Mouse (Mus musculus) left cerebral cortex, postnatal 10 days (tissue): ENCODE measurements around the gene Srarp. TPM values are rescaled to one million over a fixed set of nuclear protein-coding genes. Genes with fewer than 3 reads are reported as not detected.

Experiments
- DNase-seq, 2 experiments: peaks; one replicate each; pipeline ENCODE4 v3.0.0; 2021 to 2022; ENCODE audit warnings: low spot score in 2 of 2, mixed read lengths in 1 of 2; ENCODE audit errors: extremely low spot score in 1 of 2
- intact Hi-C: fragments of 180-260 bp; cut with DNase I; formaldehyde crosslinking; loops from one replicate; pipeline ENCODE4 v1.15.1; 2025
- total RNA-seq, 2 experiments: library from RNA; stranded (reverse); gene quantifications; 2 replicates each; pipeline ENCODE4 v1.2.3; 2021

Srarp gene
- total RNA-seq, 2 experiments from 2014 or later = 2.5 to 3.5 TPM

GRCm38 (mm10) chr4:141405314-141405622 lies 30.6 kb downstream of the Srarp start:
- intact Hi-C loops = no loop called here
- no peak for DNase-seq

- intact Hi-C loops = no loop called here
- peak; percentile 85 to 88 for DNase-seq
Observed at GRCm38 (mm10) chr4:141404518-141405313, 31.2 kb downstream of the Srarp start.

GRCm38 (mm10) chr4:141400171-141400570 lies 35.7 kb downstream of the Srarp start:
- DNase-seq = no peak
- intact Hi-C loops = no loop called here

- intact Hi-C loops = no loop called here
- DNase-seq = no peak
Observed at GRCm38 (mm10) chr4:141398545-141398944, 37.4 kb downstream of the Srarp start, which contains the start of gene Clcnka. TSS of gene Clcnka (minus strand) at chr4:141398724.

- DNase-seq = no peak
- intact Hi-C loops = no loop called here
Observed at GRCm38 (mm10) chr4:141397861-141398260, 38.0 kb downstream of the Srarp start.

GRCm38 (mm10) chr4:141394751-141395150 lies 41.2 kb downstream of the Srarp start:
- DNase-seq = no peak
- intact Hi-C loops = no loop called here

GRCm38 (mm10) chr4:141391293-141391692 lies 44.6 kb downstream of the Srarp start:
- intact Hi-C loops = no loop called here
- DNase-seq = no peak

GRCm38 (mm10) chr4:141389366-141390150 lies 46.3 kb downstream of the Srarp start:
- DNase-seq = no peak

GRCm38 (mm10) chr4:141387933-141388332 lies 48.0 kb downstream of the Srarp start:
- intact Hi-C loops = loop anchor here (5.0 kb wide), 2 partner anchors 189 to 459 kb away; partner anchors contain the start of gene Ctrc
- DNase-seq = no peak

More at GRCm38 (mm10) chr4:141389366-141390150, 46.3 kb downstream of the Srarp start:
- intact Hi-C loops = loop anchor here (5.0 kb wide), 2 partner anchors 188 to 458 kb away; partner anchors contain the start of gene Ctrc

- DNase-seq = peak in 1 of 2 experiments; percentile 57
- intact Hi-C loops = loop anchor here (5.0 kb wide), 2 partner anchors 190 to 460 kb away; partner anchors contain the start of gene Ctrc
Observed at GRCm38 (mm10) chr4:141387093-141387784, 48.7 kb downstream of the Srarp start.

GRCm38 (mm10) chr4:141386150-141386549 lies 49.8 kb downstream of the Srarp start:
- intact Hi-C loops = loop anchor here (5.0 kb wide), 2 partner anchors 191 to 461 kb away; partner anchors contain the start of gene Ctrc
- DNase-seq = no peak

GRCm38 (mm10) chr4:141385275-141385674 lies 50.6 kb downstream of the Srarp start:
- intact Hi-C loops = loop anchor here (5.0 kb wide), 2 partner anchors 192 to 462 kb away; partner anchors contain the start of gene Ctrc
- no peak for DNase-seq

Other genes starting within 250 kb of the Srarp start
- gene Rsg1, start 222.1 kb downstream of the Srarp start, total RNA-seq = 1 to 10 TPM; 3.5 to 5.0 TPM
- 1 to 10 TPM; 4.2 to 5.9 TPM for gene Arhgef19, start 196.6 kb downstream of the Srarp start, total RNA-seq
- 1 to 10 TPM; 1.9 TPM for gene Epha2, start 134.9 kb downstream of the Srarp start, total RNA-seq
- gene Fam131c, start 67.9 kb downstream of the Srarp start, total RNA-seq = 10 to 100 TPM; 10.8 to 12.1 TPM
- not detected for gene Clcnka, start 37.4 kb downstream of the Srarp start, total RNA-seq
- not detected for gene Clcnkb, start 20.1 kb downstream of the Srarp start, total RNA-seq
- under 1 TPM; 0.11 to 0.20 TPM for gene Hspb7, start 15.3 kb downstream of the Srarp start, total RNA-seq
- 10 to 100 TPM; 23.0 to 26.1 TPM for gene Zbtb17, start 8.5 kb upstream of the Srarp start, total RNA-seq
- 10 to 100 TPM; 56.8 to 59.9 TPM for gene Spen, start 102.5 kb upstream of the Srarp start, total RNA-seq
- 1 to 10 TPM; 4.4 to 6.0 TPM for gene Fblim1, start 170.0 kb upstream of the Srarp start, total RNA-seq
- under 1 TPM; 0.28 to 0.79 TPM for gene Tmem82, start 182.5 kb upstream of the Srarp start, total RNA-seq
- 1 to 10 TPM; 2.3 to 4.1 TPM for gene Slc25a34, start 187.7 kb upstream of the Srarp start, total RNA-seq
- gene Plekhm2, start 228.8 kb upstream of the Srarp start, total RNA-seq = 10 to 100 TPM; 49.0 to 55.0 TPM
- 1 to 10 TPM in 1 of 2 experiments, under 1 TPM in 1; 0.41 to 3.0 TPM for gene Rsc1a1, start 249.5 kb upstream of the Srarp start, total RNA-seq